Mouse (Mus musculus) ES-E14 (cell line): ENCODE data around the gene Clasp2.

Source experiments
- HCFC1 ChIP-seq: IDR thresholded peaks from 2 replicates; pipeline ENCODE4 v1.6.1; 2012; ENCODE audit warnings: low read length, inconsistent platforms, borderline replicate concordance; ENCODE audit not compliant: insufficient read depth
- MAFK ChIP-seq: IDR thresholded peaks from 2 replicates; pipeline ENCODE4 v1.6.1; 2014; ENCODE audit warnings: mild to moderate bottlenecking, low read depth, low read length, inconsistent platforms; ENCODE audit not compliant: insufficient read depth
- ZNF384 ChIP-seq: IDR thresholded peaks from 2 replicates; pipeline ENCODE4 v1.6.1; 2012; ENCODE audit warnings: low read depth, low read length, inconsistent platforms

DNA sequence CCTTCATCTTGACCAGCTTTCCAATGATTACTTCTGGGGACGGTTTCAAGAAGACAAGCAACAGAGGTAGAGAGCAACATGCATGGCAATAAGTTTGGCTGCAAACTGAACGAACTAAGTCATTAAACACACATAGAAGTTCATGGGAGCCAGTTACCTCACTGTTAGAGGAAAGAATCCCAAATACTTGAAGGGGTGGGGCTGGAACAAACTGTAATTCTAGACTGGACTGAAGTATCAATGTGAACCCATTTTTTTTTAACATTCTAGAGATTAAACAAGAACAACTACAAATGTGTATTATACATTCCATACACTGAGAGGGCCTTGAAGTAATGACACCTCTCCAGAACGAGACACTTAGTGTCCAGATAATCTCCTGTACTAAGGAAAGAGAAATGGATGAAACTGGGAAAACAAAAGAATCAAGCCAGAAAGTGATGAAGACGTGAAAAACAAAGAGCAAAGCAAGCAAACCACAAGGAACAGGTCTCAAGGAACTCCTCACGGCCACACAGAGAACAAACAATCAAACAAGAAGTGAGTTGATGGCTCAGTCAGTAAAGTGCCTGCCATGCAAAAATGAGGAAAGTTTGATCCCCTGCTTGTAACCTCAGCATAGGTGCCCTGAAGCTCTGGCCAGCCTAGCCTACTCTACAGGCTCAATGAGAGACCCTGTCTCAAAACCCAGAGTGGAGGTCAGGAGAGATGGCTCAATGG, 39.7 kb upstream of the Clasp2 start:
- no peak for TF ChIP-seq ZNF384
- no peak for TF ChIP-seq MAFK
- TF ChIP-seq HCFC1: no peak
